In the genomic region with DNA sequence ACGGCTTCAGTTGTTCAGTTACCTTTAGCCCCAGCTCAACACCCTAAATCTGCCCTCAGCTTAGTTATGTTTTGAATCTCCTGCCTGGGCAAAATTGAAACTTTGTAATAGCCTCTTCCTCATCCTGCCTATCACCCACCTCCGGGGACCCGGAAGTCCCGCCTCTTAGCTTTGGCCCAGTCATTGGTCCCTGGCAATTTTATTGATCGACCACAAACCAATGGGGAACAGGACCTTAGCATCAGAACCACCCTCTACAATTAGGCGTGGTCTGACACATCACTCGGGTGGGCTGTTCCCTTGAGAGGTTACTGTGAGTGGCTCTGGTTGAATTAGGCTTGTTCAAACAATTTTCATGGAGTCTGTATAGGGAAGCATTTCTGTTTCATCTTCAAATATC, we compare ENCODE assay signal across 28 mouse cellular contexts.
DNase-seq lines count a peak whose midpoint lies in the region; ATAC-seq and TF ChIP-seq lines count a peak whose summit lies in the region.
"Had no signal": no experiment of that assay in that cellular context is flagged by ENCODE, and none has a peak within 500 bp of the region (broad histone marks: within the 10 kb centered on the region; RNA-seq: fewer than 3 reads in every experiment).

No protein-coding gene starts in this region.

- no peak overlapping the region for H3K4me3 ChIP-seq in midbrain, embryonic 11.5 days (ENCODE audit: low read depth, low read length)
- no peak overlapping the region for H3K4me3 ChIP-seq in midbrain, embryonic 15.5 days
- H3K4me3 ChIP-seq in ES-E14 (ENCODE audit: insufficient read depth in 1 of 2, low read depth in 1 of 2, low read length in 2 of 2, poor library complexity in 1 of 2, severe bottlenecking in 1 of 2) = peak overlapping the region in 1 of 2 experiments; percentile 75; a peak in 3 of 4 replicates
- H3K4me3 ChIP-seq in intestine, embryonic 15.5 days (replicated peaks) = no peak overlapping the region
- H3K4me3 ChIP-seq: embryonic facial prominence, embryonic 13.5 days; forebrain, embryonic 13.5 days; gastrocnemius, adult 2 months; hindbrain, embryonic 10.5 days; limb, embryonic 15.5 days; midbrain, embryonic 13.5 days; neural tube, embryonic 12.5 days; stomach, embryonic 15.5 days had no signal

- H3K4me2 ChIP-seq in midbrain, embryonic 11.5 days = no peak overlapping the region
- no peak overlapping the region for H3K4me2 ChIP-seq in midbrain, embryonic 15.5 days
- H3K4me2 ChIP-seq in intestine, embryonic 15.5 days (replicated peaks) = no peak overlapping the region
- H3K4me2 ChIP-seq: embryonic facial prominence, embryonic 13.5 days; forebrain, embryonic 13.5 days; limb, embryonic 15.5 days; midbrain, embryonic 13.5 days; neural tube, embryonic 12.5 days; stomach, embryonic 15.5 days had no signal

- no peaks in the 10 kb centered on the region for H3K36me3 ChIP-seq in midbrain, embryonic 11.5 days (ENCODE audit: control insufficient read depth, insufficient read depth, low read length)
- H3K36me3 ChIP-seq in midbrain, embryonic 15.5 days (replicated peaks) = no peaks in the 10 kb centered on the region
- no peaks in the 10 kb centered on the region; the same call in 1 of the 2 replicates for H3K36me3 ChIP-seq in ES-E14 (ENCODE audit: control insufficient read depth, insufficient read depth, low read length, poor library complexity, severe bottlenecking)
- 0 out of 2 replicates have a peak, but pooled peaks cover 8% of the 10 kb centered on the region for H3K36me3 ChIP-seq in intestine, embryonic 15.5 days
- H3K36me3 ChIP-seq: G1E; neural tube, embryonic 12.5 days; stomach, embryonic 15.5 days had no signal

- H3K9ac ChIP-seq in midbrain, embryonic 11.5 days (ENCODE audit: low read length) = no peak overlapping the region
- no peak overlapping the region for H3K9ac ChIP-seq in midbrain, embryonic 15.5 days
- no peak overlapping the region for H3K9ac ChIP-seq in ES-E14 (ENCODE audit: insufficient read depth, low read depth, low read length, poor library complexity, severe bottlenecking)
- no peak overlapping the region for H3K9ac ChIP-seq in intestine, embryonic 15.5 days
- H3K9ac ChIP-seq: embryonic facial prominence, embryonic 13.5 days; forebrain, embryonic 13.5 days; limb, embryonic 15.5 days; midbrain, embryonic 13.5 days; neural tube, embryonic 12.5 days; stomach, embryonic 15.5 days had no signal

- no peaks in the 10 kb centered on the region for H3K27me3 ChIP-seq in midbrain, embryonic 11.5 days (ENCODE audit: control insufficient read depth, insufficient read depth, low read length)
- no peaks in the 10 kb centered on the region for H3K27me3 ChIP-seq in midbrain, embryonic 15.5 days (replicated peaks)
- no peaks in the 10 kb centered on the region for H3K27me3 ChIP-seq in intestine, embryonic 15.5 days (replicated peaks)
- H3K27me3 ChIP-seq: embryonic facial prominence, embryonic 13.5 days; forebrain, embryonic 13.5 days; limb, embryonic 15.5 days; midbrain, embryonic 13.5 days; neural tube, embryonic 12.5 days; stomach, embryonic 15.5 days had no signal

- whole genome bisulfite sequencing in midbrain, embryonic 11.5 days = 91% methylated on average over 7 of the region's 7 CpGs
- 87% methylated on average over 7 of the region's 7 CpGs for WGBS in midbrain, embryonic 15.5 days
- 90% methylated on average over 7 of the region's 7 CpGs for WGBS in intestine, embryonic 15.5 days

- in situ Hi-C loops in ES-E14 (cut with MboI; ENCODE audit: low sequenced_read_pairs in 2 of 2, unreplicated experiment in 2 of 2) = no loop called here

- ATAC-seq in midbrain, embryonic 11.5 days (ENCODE audit: low FRiP score) = no peak
- ATAC-seq in midbrain, embryonic 15.5 days (replicated peaks) = no peak
- peak; percentile 50 for ATAC-seq in granulocyte monocyte progenitor cell, adult 5-6 weeks (replicated peaks; ENCODE audit: poor library complexity, severe bottlenecking)
- ATAC-seq in intestine, embryonic 15.5 days = no peak
- ATAC-seq: forebrain, embryonic 13.5 days; hindbrain, embryonic 16.5 days; intestine, embryonic 16.5 days; midbrain, embryonic 13.5 days had no signal

- H3K9me3 ChIP-seq in midbrain, embryonic 11.5 days (ENCODE audit: control insufficient read depth, low read length) = no peaks in the 10 kb centered on the region
- no peaks in the 10 kb centered on the region for H3K9me3 ChIP-seq in midbrain, embryonic 15.5 days
- H3K9me3 ChIP-seq in ES-E14 (ENCODE audit: control insufficient read depth, insufficient read depth, low read depth, low read length) = no peaks in the 10 kb centered on the region
- H3K9me3 ChIP-seq in intestine, embryonic 15.5 days = no peaks in the 10 kb centered on the region
- H3K9me3 ChIP-seq: embryonic facial prominence, embryonic 13.5 days; forebrain, embryonic 13.5 days; hindbrain, embryonic 10.5 days; limb, embryonic 15.5 days; midbrain, embryonic 13.5 days; neural tube, embryonic 12.5 days; stomach, embryonic 15.5 days had no signal

- DNase-seq in midbrain, embryonic 11.5 days (ENCODE audit: low spot score, missing footprints) = peak; percentile 70
- peak; percentile 16 for DNase-seq in ES-E14 (ENCODE audit: low read depth, low spot score)
- DNase-seq in lung, postnatal 36 days = no peak
- DNase-seq in Muller cell, postnatal 12 days (ENCODE audit: inconsistent ontology term) = no peak
- DNase-seq: adrenal gland, postnatal 36 days; B cell, adult 2 months; cerebellum, postnatal 10 days; gastrocnemius, adult 2 months; heart, adult 11 months; kidney, adult 9 months; kidney, postnatal 14 days; left cerebral cortex, postnatal 4 days; lung, adult 18-20 months; lung, postnatal 10 days; retina, postnatal 1 day had no signal

- no peak overlapping the region for H3K27ac ChIP-seq in midbrain, embryonic 11.5 days (ENCODE audit: low read depth, low read length)
- no peak overlapping the region for H3K27ac ChIP-seq in midbrain, embryonic 15.5 days
- no peak overlapping the region for H3K27ac ChIP-seq in ES-E14 (ENCODE audit: insufficient read depth, low read depth, low read length, poor library complexity, severe bottlenecking)
- no peak overlapping the region for H3K27ac ChIP-seq in intestine, embryonic 15.5 days
- H3K27ac ChIP-seq: embryonic facial prominence, embryonic 13.5 days; forebrain, embryonic 13.5 days; gastrocnemius, adult 2 months; hindbrain, embryonic 10.5 days; limb, embryonic 15.5 days; midbrain, embryonic 13.5 days; neural tube, embryonic 12.5 days; stomach, embryonic 15.5 days had no signal

- H3K4me1 ChIP-seq in midbrain, embryonic 11.5 days (ENCODE audit: control insufficient read depth, insufficient read depth, low read length) = peaks cover 6% of the 10 kb centered on the region; the same call in 1 of the 2 replicates
- H3K4me1 ChIP-seq in midbrain, embryonic 15.5 days = peaks cover 30% of the 10 kb centered on the region
- peaks cover 2 to 7% of the 10 kb centered on the region in 2 experiments; a peak in 2 of 4 replicates for H3K4me1 ChIP-seq in ES-E14 (ENCODE audit: control insufficient read depth in 2 of 2, insufficient read depth in 2 of 2, low read length in 2 of 2, poor library complexity in 1 of 2)
- H3K4me1 ChIP-seq in intestine, embryonic 15.5 days (replicated peaks) = peaks cover 8% of the 10 kb centered on the region; the same call in 1 of the 2 replicates
- H3K4me1 ChIP-seq: stomach, embryonic 15.5 days had no signal

TF ChIP-seq in ES-E14, 5 proteins besides CTCF, POLR2A, EP300 and RAD21:
- TF ChIP-seq ZC3H11A (IDR thresholded peaks at IDR 0.05; ENCODE audit: borderline replicate concordance, low read depth, low read length) (no peak), HCFC1 (IDR thresholded peaks at IDR 0.05; ENCODE audit: borderline replicate concordance, insufficient read depth, low read length) (no peak), MAFK (IDR thresholded peaks at IDR 0.05; ENCODE audit: insufficient read depth, low read depth, low read length) (no peak), CHD2 (IDR thresholded peaks at IDR 0.05; ENCODE audit: low read depth, low read length) (peak; percentile 80; the same call in 1 of the 2 replicates), ZNF384 (IDR thresholded peaks at IDR 0.05; ENCODE audit: low read depth, low read length) (no peak)

Comparison
In these comparisons a context has a peak if more than half of its experiments do, and no peak if none do; other contexts are left out.
1. DNase-seq: peak in midbrain, embryonic 11.5 days (single experiment) and ES-E14 (single experiment); none in lung, postnatal 36 days (single experiment) and Muller cell, postnatal 12 days (single experiment).